Mouse (Mus musculus) gastrocnemius, adult 2 months (tissue): ENCODE results near the gene Srd5a1. TPM values are rescaled to one million over a fixed set of nuclear protein-coding genes. Genes with fewer than 3 reads are reported as not detected.

Experiments used
- DNase-seq: peaks from one replicate; pipeline ENCODE4 v3.0.0; 2022
- H3K27ac ChIP-seq: fragments of 200-600 bp; 2 replicates; pipeline ENCODE4 v1.8.1; 2022; ENCODE audit warnings: mild to moderate bottlenecking
- H3K4me3 ChIP-seq: fragments of 200-600 bp; 2 replicates; pipeline ENCODE4 v1.8.1; 2022; ENCODE audit warnings: mild to moderate bottlenecking, moderate library complexity
- CTCF ChIP-seq: fragments of 200-600 bp; IDR thresholded peaks from 2 replicates; pipeline ENCODE4 v1.8.1; 2022; ENCODE audit warnings: antibody characterized with exemption, mild to moderate bottlenecking, moderate library complexity
- intact Hi-C: fragments of 180-260 bp; cut with DNase I; formaldehyde crosslinking; loops from one replicate; pipeline ENCODE4 v1.15.1; 2025
- total RNA-seq, 2 experiments: library from RNA; stranded (reverse); gene quantifications; 2 replicates each; pipeline ENCODE4 v1.2.3; 2021

Srd5a1 gene
- total RNA-seq, 2 experiments from 2014 or later, result 0.33 TPM; not detected in 1

DNA sequence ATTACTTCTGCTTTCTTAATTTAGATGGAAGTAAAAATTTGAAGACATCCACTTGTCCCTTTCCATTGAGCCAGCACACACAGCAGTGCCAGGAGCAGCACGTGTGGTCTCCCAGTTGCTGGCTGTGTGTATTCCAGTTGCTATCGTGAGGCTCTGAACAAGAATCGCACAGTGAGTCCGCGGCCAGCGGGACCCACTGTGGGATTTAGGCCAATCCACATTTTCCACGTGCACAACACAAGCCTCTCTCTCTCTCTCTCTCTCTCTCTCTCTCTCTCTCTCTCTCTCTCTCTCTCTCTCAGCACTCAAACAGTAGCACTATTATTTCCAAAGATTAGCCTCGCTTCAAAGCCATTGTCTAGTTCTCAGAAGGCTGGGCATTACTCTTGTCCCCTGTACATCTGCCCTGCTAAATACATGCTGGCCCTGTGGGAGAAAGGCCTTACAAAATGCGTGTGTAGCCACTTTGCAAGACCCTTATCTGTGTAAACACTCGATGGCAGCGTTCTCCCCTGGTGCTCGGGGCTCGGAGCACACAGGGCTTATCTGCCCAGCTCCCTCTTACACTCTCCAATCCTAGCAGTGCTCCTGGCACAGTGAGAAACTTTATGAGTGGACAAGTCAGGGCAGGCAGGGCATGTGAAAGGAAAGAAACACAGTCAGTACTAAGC is 51.8 kb downstream of the Srd5a1 start:
- Histone ChIP-seq H3K4me3 (no peak overlapping the region), H3K27ac (no peak overlapping the region)
- intact Hi-C loops, result no loop called here
- no peak for TF ChIP-seq CTCF
- peak; percentile 41 for DNase-seq

DNA sequence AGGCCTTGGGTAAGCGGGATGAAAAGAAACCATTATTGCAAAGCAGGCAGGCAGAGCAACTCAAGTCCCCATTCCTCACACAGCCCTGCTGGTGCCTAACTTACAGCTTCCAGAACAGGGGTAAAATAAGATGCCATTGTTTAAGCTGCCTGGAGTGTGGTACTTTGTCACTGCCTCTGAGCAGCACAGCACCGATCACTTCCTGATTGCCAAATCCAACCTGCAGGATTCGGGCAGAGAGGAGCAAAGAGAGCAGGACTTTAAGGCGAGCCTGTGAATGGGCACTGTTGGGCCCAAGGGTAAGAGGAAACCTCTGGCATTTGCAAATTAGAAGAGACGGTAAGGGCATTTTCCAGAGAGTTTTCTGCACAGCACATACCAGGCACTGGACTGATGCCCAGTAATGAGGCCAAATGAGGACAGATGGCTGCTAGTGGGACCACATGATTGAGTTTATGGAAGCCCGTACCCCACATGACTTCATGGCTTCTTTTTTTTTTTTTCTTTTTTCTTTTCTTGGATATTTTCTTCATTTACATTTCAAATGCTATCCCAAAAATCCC is 53.1 kb downstream of the Srd5a1 start:
- TF ChIP-seq CTCF, result no peak
- Histone ChIP-seq H3K4me3 (no peak overlapping the region), H3K27ac (no peak overlapping the region)
- intact Hi-C loops, result no loop called here
- peak; percentile 48 for DNase-seq

DNA sequence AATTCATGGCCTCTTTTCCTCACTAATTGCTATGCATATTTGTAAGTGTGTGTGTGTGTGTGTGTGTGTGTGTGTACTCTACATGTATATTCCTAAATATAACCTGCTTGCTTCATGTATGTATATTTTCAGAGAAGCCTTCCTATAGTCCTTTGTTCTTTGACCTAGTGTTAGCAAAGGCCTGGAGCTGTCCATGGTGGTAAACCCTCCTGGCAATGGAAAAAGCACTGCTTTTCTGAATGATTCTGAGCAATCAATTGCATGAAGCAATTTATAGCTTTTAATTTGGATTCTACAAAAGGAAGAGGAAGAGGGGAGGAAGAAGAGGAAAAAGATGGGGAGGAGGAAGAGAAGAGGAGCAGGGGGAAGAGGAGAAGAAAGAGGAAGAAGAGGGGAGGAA is 54.5 kb downstream of the Srd5a1 start:
- TF ChIP-seq CTCF, result no peak
- Histone ChIP-seq H3K4me3 (no peak overlapping the region), H3K27ac (no peak overlapping the region)
- DNase-seq, result no peak
- intact Hi-C loops, result no loop called here

DNA sequence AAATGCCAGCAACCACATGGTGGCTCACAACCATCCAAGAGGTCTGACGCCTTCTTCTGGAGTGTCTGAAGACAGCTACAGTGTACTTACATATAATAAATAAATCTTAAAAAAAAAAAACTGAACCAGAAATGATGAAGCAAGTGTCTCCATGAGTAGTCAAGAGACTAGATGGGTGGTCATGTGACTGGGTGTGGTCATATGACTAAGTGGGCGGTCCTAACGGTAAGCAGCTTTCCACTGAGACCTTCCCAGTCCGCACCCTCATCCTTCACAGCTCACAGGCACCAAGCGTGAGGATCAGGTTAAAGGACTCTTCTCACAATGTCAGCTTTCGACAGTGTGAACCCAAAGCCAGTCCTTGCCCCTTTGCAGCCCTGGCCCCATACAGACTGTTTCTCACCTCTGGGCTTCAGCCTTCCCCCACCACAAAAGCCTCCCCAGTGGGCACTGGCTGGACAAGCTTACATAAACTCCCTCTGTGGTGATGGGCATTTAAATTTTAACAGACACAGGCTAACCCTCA is 55.2 kb downstream of the Srd5a1 start:
- Histone ChIP-seq H3K27ac (no peak overlapping the region), H3K4me3 (no peak overlapping the region)
- DNase-seq, result no peak
- no peak for TF ChIP-seq CTCF
- intact Hi-C loops, result no loop called here

DNA sequence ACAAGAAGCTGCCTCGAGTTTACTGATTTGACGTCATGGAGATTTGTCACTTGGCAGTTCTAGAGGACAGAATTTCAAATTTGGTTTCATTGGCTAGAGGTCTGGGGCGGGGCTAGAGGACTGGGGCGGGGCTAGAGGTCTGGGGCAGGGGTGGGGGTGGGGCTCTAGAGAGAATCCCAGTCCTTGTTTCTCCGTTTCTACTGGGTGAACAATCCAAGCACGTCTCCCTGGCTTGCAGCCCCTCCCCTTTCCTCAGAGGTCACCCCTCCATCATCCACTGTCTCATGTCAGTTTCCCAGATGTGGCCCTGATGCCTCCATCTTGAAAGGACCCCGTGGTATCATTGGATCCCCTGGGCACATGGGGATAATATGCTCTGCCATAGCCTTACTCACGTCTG is 56.2 kb downstream of the Srd5a1 start:
- no peak for DNase-seq
- intact Hi-C loops, result no loop called here

DNA sequence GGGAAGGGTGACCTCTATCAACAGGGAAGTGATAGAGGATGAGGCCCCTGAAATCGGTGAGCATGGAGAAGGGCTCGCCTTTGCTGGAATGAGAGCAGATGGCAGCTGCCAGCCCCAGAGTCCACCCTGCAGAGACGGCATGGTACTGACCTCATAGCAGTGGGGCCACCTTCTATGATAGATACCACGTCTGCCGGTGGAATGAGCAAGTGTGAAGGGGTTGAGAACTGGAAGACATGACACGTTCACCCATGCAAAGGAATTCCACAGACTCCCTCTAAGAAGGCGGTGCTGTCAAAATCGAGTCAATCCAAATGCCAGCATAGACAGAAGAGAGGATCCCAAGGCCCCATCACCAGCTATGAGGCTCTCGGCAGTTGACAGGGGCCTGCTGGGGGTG is 57.0 kb downstream of the Srd5a1 start:
- intact Hi-C loops, result no loop called here
- no peak for DNase-seq
- no peak for TF ChIP-seq CTCF
- H3K4me3 ChIP-seq, result no peak overlapping the region
- no peak overlapping the region for H3K27ac ChIP-seq

More for the DNA sequence above, 56.2 kb downstream of the Srd5a1 start:
- no peak for TF ChIP-seq CTCF
- no peak overlapping the region for H3K4me3 ChIP-seq
- no peak overlapping the region for H3K27ac ChIP-seq

DNA sequence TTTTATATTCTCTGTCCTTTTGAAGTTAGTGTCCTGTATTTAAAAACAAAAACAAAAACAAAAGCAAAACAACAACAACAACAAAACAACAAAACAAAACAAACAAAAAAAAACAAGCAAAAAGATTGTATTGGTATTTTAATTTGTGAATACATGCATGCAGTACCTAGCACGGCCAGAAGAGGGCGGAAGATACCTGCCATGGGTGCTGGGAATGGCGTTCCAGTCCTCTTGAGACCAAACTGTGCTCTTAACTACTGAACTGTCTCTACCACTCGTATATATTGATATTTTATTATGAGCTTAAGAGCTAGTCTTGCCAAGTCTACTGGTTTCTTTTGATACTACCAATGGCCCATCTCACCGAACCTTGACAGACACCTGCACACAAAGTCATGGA is 58.2 kb downstream of the Srd5a1 start:
- peak; percentile 92 for TF ChIP-seq CTCF
- DNase-seq, result peak; percentile 44
- intact Hi-C loops, result loop anchor here (2.0 kb wide), 2 partner anchors 58 to 102 kb away; partner anchors contain the start of gene Srd5a1

DNA sequence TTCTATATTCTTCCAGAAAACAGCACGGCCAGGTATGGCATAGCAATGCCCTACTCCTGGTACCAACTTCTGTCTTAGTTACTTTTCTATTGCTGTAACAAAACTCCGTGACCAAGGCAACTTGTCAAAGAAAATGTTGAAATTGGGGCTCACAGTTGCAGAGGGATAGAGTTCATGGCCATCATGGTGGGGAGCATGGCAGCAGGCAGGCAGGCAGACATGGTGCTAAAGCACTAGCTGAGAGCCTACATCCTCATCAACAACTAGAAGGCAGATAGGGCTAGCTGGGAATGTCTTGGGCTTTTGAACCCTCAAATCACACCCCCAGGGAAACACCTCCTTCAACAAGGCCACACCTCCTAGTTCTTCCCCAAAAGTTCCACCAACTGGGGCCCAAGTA is 60.4 kb downstream of the Srd5a1 start:
- DNase-seq, result no peak
- no peak for TF ChIP-seq CTCF
- Histone ChIP-seq H3K27ac (no peak overlapping the region), H3K4me3 (no peak overlapping the region)
- intact Hi-C loops, result loop anchor here (1.0 kb wide), 1 partner anchor 42 kb away; no protein-coding TSS in a partner anchor

More for the DNA sequence above, 58.2 kb downstream of the Srd5a1 start:
- H3K27ac ChIP-seq, result no peak overlapping the region
- no peak overlapping the region for H3K4me3 ChIP-seq

DNA sequence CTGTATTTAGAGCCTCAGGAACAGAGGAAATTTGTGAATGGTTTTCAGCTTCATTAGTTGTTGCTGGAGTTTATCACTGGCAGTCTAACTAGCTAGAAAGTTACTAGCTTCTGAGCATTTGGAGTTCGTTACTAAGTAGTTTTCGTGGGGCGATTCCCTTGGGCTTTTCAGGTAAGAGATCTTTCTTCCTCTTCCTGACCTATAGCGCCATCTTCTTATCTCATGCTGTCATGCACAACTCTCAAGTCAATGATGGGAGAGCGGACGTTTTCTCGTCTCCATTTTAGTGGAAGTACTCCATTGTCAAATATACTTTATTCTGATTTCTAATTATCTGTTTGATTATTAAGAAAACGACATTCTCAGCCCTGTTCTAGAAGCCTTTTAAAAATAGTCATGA is 61.3 kb downstream of the Srd5a1 start:
- peak; percentile 68 for TF ChIP-seq CTCF
- Histone ChIP-seq H3K27ac (no peak overlapping the region), H3K4me3 (no peak overlapping the region)
- DNase-seq, result no peak
- intact Hi-C loops, result loop anchor here (1.0 kb wide), 1 partner anchor 41 kb away; no protein-coding TSS in a partner anchor

DNA sequence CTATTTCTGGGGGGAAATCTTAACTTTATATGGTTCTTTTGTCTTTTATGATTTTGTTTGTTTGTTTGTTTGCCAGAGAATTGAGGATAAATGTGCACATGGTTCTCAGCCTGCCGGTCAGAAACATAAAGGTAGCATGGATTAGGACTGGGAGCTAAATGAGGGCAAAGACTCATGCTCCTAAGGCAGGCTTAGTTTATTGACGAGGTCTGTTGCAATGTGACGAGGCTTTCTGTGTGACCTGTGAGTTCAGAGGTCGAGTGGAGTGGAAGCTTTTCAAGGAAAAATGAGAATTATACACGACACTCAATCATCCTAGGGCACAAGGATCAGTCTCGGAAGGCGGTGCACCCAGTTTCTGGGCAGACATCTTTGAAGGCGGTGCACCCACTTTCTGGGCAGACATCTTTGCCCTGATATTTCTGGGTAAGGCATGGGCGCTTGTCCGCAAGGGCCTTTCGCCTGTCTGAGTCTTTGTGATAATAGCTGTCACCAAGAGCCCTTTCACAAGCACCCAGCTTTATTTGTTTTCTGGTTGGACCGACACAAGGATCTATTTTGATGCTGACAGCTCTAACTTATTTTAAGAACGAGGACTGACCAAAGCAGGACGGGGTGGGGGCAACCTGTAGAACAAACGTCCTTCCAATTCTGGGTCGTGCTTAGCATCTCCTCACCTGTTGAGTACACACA is 63.6 kb downstream of the Srd5a1 start:
- intact Hi-C loops, result no loop called here

DNA sequence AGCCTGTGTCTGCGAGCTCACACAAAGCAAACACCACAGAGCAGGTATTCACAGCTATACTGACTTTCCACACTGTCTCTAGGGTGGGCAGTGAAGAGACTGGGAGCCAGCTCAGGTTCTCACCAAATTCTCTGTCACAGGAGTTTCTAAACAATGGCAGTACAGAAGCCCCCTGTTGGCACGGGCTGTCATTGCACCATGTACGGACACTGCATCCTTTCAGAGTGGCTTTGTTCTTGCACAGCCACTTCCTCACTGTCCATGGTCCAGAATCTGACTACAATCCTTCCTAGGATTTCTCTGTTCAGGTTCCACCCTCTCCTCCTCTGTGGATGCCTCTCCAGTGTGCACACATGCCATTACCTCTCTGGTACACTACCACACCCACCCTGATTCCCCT is 66.2 kb downstream of the Srd5a1 start:
- no peak for DNase-seq
- TF ChIP-seq CTCF, result peak; percentile 56
- no peak overlapping the region for H3K27ac ChIP-seq
- intact Hi-C loops, result no loop called here
- no peak overlapping the region for H3K4me3 ChIP-seq

More for the DNA sequence above, 63.6 kb downstream of the Srd5a1 start:
- DNase-seq, result no peak
- Histone ChIP-seq H3K27ac (no peak overlapping the region), H3K4me3 (no peak overlapping the region)
- no peak for TF ChIP-seq CTCF

DNA sequence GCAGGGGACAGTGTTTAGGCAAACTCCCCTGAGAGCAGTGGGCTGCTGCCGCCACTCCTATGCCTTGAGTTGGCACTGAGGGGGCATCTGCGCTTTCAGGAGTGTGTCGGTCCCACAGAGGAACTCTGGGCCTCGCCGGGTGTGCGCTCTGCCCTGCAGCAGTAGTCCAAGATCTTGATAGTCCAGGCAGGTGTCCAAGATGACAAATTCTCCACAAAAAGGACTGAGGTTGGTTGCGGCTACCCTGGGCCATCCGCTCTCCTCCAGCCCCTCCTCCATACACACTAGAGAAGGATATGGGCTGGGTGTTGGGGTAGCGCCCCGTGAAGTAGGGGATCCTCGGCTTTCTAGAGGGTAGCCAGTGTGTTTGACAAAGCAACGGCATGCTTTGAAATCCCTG is 67.6 kb downstream of the Srd5a1 start:
- no peak for DNase-seq
- peak overlapping the region; percentile 91 for H3K27ac ChIP-seq

More for the DNA sequence above, 67.6 kb downstream of the Srd5a1 start:
- intact Hi-C loops, result no loop called here
- TF ChIP-seq CTCF, result no peak
- peak overlapping the region; percentile 35 for H3K4me3 ChIP-seq
